Mouse (Mus musculus): ENCODE measurements at regions not wholly inside any gene's neighbourhood (a gene's known extent, or its start where the extent isn't known, plus 50 kb on each side); places are given as distances from the start of the nearest gene placed in this dataset.

DNA sequence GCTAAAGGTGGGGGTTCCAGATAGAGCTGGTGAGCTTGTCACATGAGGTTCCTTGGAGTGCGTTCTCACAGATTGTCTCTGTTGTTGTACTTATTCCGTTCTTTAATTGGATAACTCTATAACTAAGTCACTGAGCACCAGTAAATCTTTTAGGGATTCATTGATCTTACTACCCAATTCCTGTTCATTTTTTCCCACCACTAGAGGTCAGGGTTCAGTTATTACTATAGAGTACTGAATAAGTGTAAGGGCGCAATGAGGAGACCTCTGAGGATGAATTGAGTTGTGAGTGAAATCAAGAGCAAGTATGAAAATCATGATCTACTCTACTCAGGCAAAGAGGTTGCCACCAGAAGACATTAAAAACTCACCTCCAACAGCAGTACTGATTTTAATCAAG lies 584.0 kb upstream of the 2610301B20Rik start:
- WGBS = 73% methylated on average over 3 of the region's 3 CpGs
- TF ChIP-seq POLR2A (IDR thresholded peaks at IDR 0.05; ENCODE audit: borderline replicate concordance, insufficient read depth, low read length) = no peak
- TF ChIP-seq CTCF (IDR thresholded peaks at IDR 0.05; ENCODE audit: borderline replicate concordance, insufficient read depth, low read depth, low read length) = no peak
- H3K27ac ChIP-seq (ENCODE audit: insufficient read depth, low read length) = no peak overlapping the region
- H3K4me1 ChIP-seq (ENCODE audit: control insufficient read depth, insufficient read depth, low read length) = no peaks in the 10 kb centered on the region
- no peak overlapping the region for H3K4me3 ChIP-seq (replicated peaks; ENCODE audit: insufficient read depth, low read depth, low read length)
- DNase-seq = peak in 1 of 2 experiments; percentile 4
- H3K27me3 ChIP-seq (ENCODE audit: control insufficient read depth, insufficient read depth, low read length) = no peaks in the 10 kb centered on the region

- no peak overlapping the region for H3K4me3 ChIP-seq (replicated peaks; ENCODE audit: insufficient read depth, low read depth, low read length)
- 56% methylated on average over 4 of the region's 4 CpGs for WGBS
- no peaks in the 10 kb centered on the region for H3K27me3 ChIP-seq (ENCODE audit: control insufficient read depth, insufficient read depth, low read length)
- no peak for TF ChIP-seq CTCF (IDR thresholded peaks at IDR 0.05; ENCODE audit: borderline replicate concordance, insufficient read depth, low read depth, low read length)
- no peak for TF ChIP-seq POLR2A (IDR thresholded peaks at IDR 0.05; ENCODE audit: borderline replicate concordance, insufficient read depth, low read length)
- no peak for DNase-seq
- H3K4me1 ChIP-seq (ENCODE audit: control insufficient read depth, insufficient read depth, low read length) = no peaks in the 10 kb centered on the region
- H3K27ac ChIP-seq (ENCODE audit: insufficient read depth, low read length) = no peak overlapping the region
These were observed 579.2 kb upstream of the 2610301B20Rik start for GRCm38 (mm10) chr4:10295012-10295530.

- no peak for TF ChIP-seq CTCF (IDR thresholded peaks at IDR 0.05; ENCODE audit: borderline replicate concordance, insufficient read depth, low read depth, low read length)
- no peak for TF ChIP-seq POLR2A (IDR thresholded peaks at IDR 0.05; ENCODE audit: borderline replicate concordance, insufficient read depth, low read length)
- H3K4me3 ChIP-seq (replicated peaks; ENCODE audit: insufficient read depth, low read depth, low read length) = no peak overlapping the region
- DNase-seq = no peak
- H3K4me1 ChIP-seq (ENCODE audit: control insufficient read depth, insufficient read depth, low read length) = no peaks in the 10 kb centered on the region
- no peak overlapping the region for H3K27ac ChIP-seq (ENCODE audit: insufficient read depth, low read length)
- 81% methylated on average over 1 of the region's 1 CpGs for WGBS
- no peaks in the 10 kb centered on the region for H3K27me3 ChIP-seq (ENCODE audit: control insufficient read depth, insufficient read depth, low read length)
These were observed 578.1 kb upstream of the 2610301B20Rik start for GRCm38 (mm10) chr4:10296220-10296619.

- no peak for DNase-seq
- no peak for TF ChIP-seq POLR2A (IDR thresholded peaks at IDR 0.05; ENCODE audit: borderline replicate concordance, insufficient read depth, low read length)
- TF ChIP-seq CTCF (IDR thresholded peaks at IDR 0.05; ENCODE audit: borderline replicate concordance, insufficient read depth, low read depth, low read length) = no peak
- WGBS = 75% methylated on average over 5 of the region's 5 CpGs
- no peaks in the 10 kb centered on the region for H3K27me3 ChIP-seq (ENCODE audit: control insufficient read depth, insufficient read depth, low read length)
- H3K4me1 ChIP-seq (ENCODE audit: control insufficient read depth, insufficient read depth, low read length) = no peaks in the 10 kb centered on the region
- H3K4me3 ChIP-seq (replicated peaks; ENCODE audit: insufficient read depth, low read depth, low read length) = no peak overlapping the region
- H3K27ac ChIP-seq (ENCODE audit: insufficient read depth, low read length) = no peak overlapping the region
These were observed 562.4 kb upstream of the 2610301B20Rik start for GRCm38 (mm10) chr4:10311886-10312285.

DNA sequence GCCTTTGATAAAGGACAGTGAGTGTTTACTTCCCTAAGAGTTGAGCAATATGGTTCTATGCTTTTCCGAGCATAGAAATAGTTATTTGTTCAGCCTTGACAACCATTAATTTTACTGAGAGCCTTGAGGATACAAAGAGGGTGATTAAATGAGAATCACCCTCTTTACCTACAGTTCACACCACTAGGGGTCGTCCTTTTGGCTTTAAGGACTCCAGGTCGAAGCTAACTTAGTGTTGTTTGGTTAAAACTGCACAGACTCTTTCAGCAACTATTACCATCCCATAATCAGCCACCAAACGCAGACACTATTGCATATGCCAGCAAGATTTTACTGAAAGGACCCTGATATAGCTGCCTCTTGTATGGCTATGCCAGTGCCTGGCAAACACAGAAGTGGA lies 559.2 kb upstream of the 2610301B20Rik start:
- TF ChIP-seq CTCF (IDR thresholded peaks at IDR 0.05; ENCODE audit: borderline replicate concordance, insufficient read depth, low read depth, low read length) (no peak), POLR2A (IDR thresholded peaks at IDR 0.05; ENCODE audit: borderline replicate concordance, insufficient read depth, low read length) (no peak)
- 69% methylated on average over 4 of the region's 4 CpGs for WGBS
- DNase-seq = no peak
- Histone ChIP-seq H3K4me3 (replicated peaks; ENCODE audit: insufficient read depth, low read depth, low read length) (no peak overlapping the region), H3K27ac (ENCODE audit: insufficient read depth, low read length) (no peak overlapping the region), H3K4me1 (ENCODE audit: control insufficient read depth, insufficient read depth, low read length) (no peaks in the 10 kb centered on the region), H3K27me3 (ENCODE audit: control insufficient read depth, insufficient read depth, low read length) (no peaks in the 10 kb centered on the region)

- Histone ChIP-seq H3K27me3 (ENCODE audit: control insufficient read depth, insufficient read depth, low read length) (no peaks in the 10 kb centered on the region), H3K4me3 (replicated peaks; ENCODE audit: insufficient read depth, low read depth, low read length) (no peak overlapping the region), H3K27ac (ENCODE audit: insufficient read depth, low read length) (no peak overlapping the region), H3K4me1 (ENCODE audit: control insufficient read depth, insufficient read depth, low read length) (no peaks in the 10 kb centered on the region)
- TF ChIP-seq CTCF (IDR thresholded peaks at IDR 0.05; ENCODE audit: borderline replicate concordance, insufficient read depth, low read depth, low read length) (no peak), POLR2A (IDR thresholded peaks at IDR 0.05; ENCODE audit: borderline replicate concordance, insufficient read depth, low read length) (no peak)
- no peak for DNase-seq
- WGBS = 61% methylated on average over 3 of the region's 3 CpGs
These were observed 558.4 kb upstream of the 2610301B20Rik start for GRCm38 (mm10) chr4:10315875-10316274.

DNA sequence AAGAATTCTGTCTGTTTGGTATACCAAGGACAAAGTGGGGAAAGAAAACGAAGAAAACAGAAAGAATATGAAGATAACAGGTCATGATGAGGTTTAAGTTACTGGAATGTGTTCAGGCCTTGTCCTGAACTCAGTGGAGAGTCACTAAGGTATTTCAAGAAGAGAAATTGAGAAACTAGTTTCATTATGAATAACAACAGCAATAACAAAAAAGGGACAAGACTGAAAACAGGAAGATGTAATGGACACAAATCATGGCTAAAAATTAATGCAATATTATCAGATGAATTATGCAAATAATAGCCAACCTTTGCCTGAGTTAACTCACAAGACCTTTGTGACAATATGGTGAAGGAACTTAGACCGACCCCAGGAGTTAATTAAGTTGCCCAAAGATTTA lies 530.2 kb upstream of the 2610301B20Rik start:
- H3K27me3 ChIP-seq (ENCODE audit: control insufficient read depth, insufficient read depth, low read length) = no peaks in the 10 kb centered on the region
- DNase-seq = no peak
- H3K4me3 ChIP-seq (replicated peaks; ENCODE audit: insufficient read depth, low read depth, low read length) = no peak overlapping the region
- H3K4me1 ChIP-seq (ENCODE audit: control insufficient read depth, insufficient read depth, low read length) = no peaks in the 10 kb centered on the region
- TF ChIP-seq POLR2A (IDR thresholded peaks at IDR 0.05; ENCODE audit: borderline replicate concordance, insufficient read depth, low read length) (no peak), CTCF (IDR thresholded peaks at IDR 0.05; ENCODE audit: borderline replicate concordance, insufficient read depth, low read depth, low read length) (no peak)
- no peak overlapping the region for H3K27ac ChIP-seq (ENCODE audit: insufficient read depth, low read length)
- WGBS = 60% methylated on average over 2 of the region's 2 CpGs

DNA sequence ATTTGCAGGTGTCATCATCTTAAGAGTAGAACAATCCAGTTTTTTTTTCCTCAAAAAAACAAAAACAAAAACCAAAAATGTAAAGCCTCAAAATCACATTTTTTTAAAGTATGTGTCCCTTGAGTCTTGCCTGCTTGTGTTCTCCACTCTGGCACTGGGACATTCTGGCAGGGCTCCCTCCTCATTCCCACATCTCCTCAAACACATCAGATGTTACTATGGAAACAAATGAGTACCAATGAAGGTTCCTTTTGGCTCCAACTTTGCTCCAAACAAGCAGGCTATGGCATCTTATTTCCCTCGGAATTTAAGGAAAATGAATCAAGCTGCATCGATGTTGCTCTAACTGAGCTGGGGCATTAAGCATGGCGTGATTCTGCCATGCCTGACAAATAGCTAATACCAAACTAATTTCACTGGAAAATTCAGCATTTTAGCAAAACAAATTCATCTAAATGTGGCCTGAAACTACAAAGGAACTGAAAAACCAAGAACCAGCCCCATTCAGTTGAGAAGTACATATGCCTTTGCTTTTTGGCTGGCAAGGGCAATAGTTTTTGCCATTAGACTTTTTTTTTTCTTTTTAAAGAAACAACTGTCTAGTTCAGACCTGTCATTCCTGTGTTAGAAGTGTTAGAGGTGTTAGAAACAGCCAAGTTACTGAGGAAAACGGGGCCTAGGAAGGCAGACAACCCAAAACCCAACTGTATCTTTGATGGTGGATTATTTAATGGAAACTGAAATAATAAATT lies 522.2 kb upstream of the 2610301B20Rik start:
- Histone ChIP-seq H3K27ac (ENCODE audit: insufficient read depth, low read length) (no peak overlapping the region), H3K27me3 (ENCODE audit: control insufficient read depth, insufficient read depth, low read length) (no peaks in the 10 kb centered on the region), H3K4me1 (ENCODE audit: control insufficient read depth, insufficient read depth, low read length) (no peaks in the 10 kb centered on the region), H3K4me3 (replicated peaks; ENCODE audit: insufficient read depth, low read depth, low read length) (no peak overlapping the region)
- 53% methylated on average over 4 of the region's 4 CpGs for WGBS
- TF ChIP-seq CTCF (IDR thresholded peaks at IDR 0.05; ENCODE audit: borderline replicate concordance, insufficient read depth, low read depth, low read length) (no peak), POLR2A (IDR thresholded peaks at IDR 0.05; ENCODE audit: borderline replicate concordance, insufficient read depth, low read length) (no peak)
- DNase-seq = no peak

Measured in cerebellum, adult 2 months (tissue).